Mouse (Mus musculus) embryonic fibroblast, embryonic 13.5 days (primary cell): Measurements from ENCODE around the gene Ddx5.

Experiments used
- CTCF ChIP-seq: IDR thresholded peaks from 2 replicates; pipeline ENCODE4 v1.5.1; 2011; ENCODE audit warnings: mild to moderate bottlenecking, control low read depth, low read length, moderate library complexity, borderline replicate concordance; ENCODE audit not compliant: insufficient read depth
- POLR2A ChIP-seq: IDR thresholded peaks from 2 replicates; pipeline ENCODE4 v1.6.1; 2011; ENCODE audit warnings: low read depth, mild to moderate bottlenecking, control low read depth, low read length, moderate library complexity

DNA sequence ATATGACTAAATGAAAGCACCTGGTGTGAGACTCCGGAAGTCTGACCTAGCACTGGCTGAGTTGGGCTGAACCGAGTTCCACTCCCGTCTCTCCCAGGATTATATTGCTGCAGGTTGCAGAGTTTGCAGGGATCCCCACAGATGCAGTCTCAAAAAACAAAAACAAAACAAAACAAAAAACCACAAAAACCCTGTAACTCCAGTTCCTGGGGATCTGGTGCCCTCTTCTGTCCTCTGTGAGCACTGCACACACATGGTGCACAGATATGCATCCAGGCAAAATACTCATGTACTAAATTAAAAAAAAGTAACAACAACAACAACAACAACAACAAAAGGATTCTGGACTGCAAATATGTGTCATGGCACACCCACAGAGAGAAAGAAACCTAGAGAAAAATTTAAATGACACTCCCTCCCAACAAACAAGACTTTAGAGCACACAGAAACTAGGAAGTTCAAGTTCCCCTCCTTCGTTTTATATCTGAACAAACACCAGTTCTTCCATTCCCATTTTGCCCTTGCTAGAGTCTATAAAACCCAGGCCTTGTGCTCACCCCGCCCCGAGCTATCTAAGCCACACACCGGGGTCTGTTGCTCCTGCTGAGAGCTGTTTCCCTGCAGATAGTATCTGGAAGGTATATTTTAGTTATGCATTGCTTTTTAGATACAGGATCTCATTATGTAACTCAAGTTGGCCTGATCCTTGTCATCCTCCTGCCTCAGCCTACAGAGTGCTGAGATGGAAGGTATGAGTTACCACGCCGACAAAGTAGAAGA, 18.6 kb downstream of the Ddx5 start:
- TF ChIP-seq POLR2A (no peak), CTCF (no peak)
